Mouse (Mus musculus) c-Kit-positive CD71-positive TER-119-positive erythroid progenitor cells, embryonic 14.5 days (primary cell): ENCODE data around the gene Ptpn1.

Source experiments
- DNase-seq: peaks from one replicate; pipeline ENCODE4 v3.0.0-alpha.2; 2013; ENCODE audit warnings: low spot score

Ptpn1 gene

GRCm38 (mm10) chr2:167931985-167932726, at the start of gene Ptpn1:
Gene Ptpn1, plus strand, starts transcription at chr2:167932057.
- peak; percentile 91 for DNase-seq

GRCm38 (mm10) chr2:167886485-167886884, 45.4 kb upstream of the Ptpn1 start:
- no peak for DNase-seq

GRCm38 (mm10) chr2:167887516-167888347, 44.1 kb upstream of the Ptpn1 start:
- peak; percentile 29 for DNase-seq

GRCm38 (mm10) chr2:167888834-167889233, 43.0 kb upstream of the Ptpn1 start:
- no peak for DNase-seq

- no peak for DNase-seq
Observed at GRCm38 (mm10) chr2:167889886-167890285, 42.0 kb upstream of the Ptpn1 start.

GRCm38 (mm10) chr2:167891908-167892307, 39.9 kb upstream of the Ptpn1 start:
- peak; percentile 26 for DNase-seq

GRCm38 (mm10) chr2:167893680-167894079, 38.2 kb upstream of the Ptpn1 start:
- no peak for DNase-seq

- peak; percentile 42 for DNase-seq
Observed at GRCm38 (mm10) chr2:167894948-167895372, 36.9 kb upstream of the Ptpn1 start.

- DNase-seq, result no peak
Observed at GRCm38 (mm10) chr2:167897896-167898295, 34.0 kb upstream of the Ptpn1 start.

- no peak for DNase-seq
Observed at GRCm38 (mm10) chr2:167899989-167900421, 31.9 kb upstream of the Ptpn1 start.

- DNase-seq, result no peak
Observed at GRCm38 (mm10) chr2:167902116-167902703, 29.6 kb upstream of the Ptpn1 start.

- no peak for DNase-seq
Observed at GRCm38 (mm10) chr2:167903242-167903952, 28.5 kb upstream of the Ptpn1 start.

GRCm38 (mm10) chr2:167904621-167905367, 27.1 kb upstream of the Ptpn1 start:
- DNase-seq, result no peak

- DNase-seq, result no peak
Observed at GRCm38 (mm10) chr2:167905561-167905960, 26.3 kb upstream of the Ptpn1 start.

GRCm38 (mm10) chr2:167906729-167907128, 25.1 kb upstream of the Ptpn1 start:
- no peak for DNase-seq

- DNase-seq, result no peak
Observed at GRCm38 (mm10) chr2:167909531-167910177, 22.2 kb upstream of the Ptpn1 start.

GRCm38 (mm10) chr2:167910178-167910540, 21.7 kb upstream of the Ptpn1 start:
- no peak for DNase-seq

GRCm38 (mm10) chr2:167911511-167911910, 20.3 kb upstream of the Ptpn1 start:
- no peak for DNase-seq

- no peak for DNase-seq
Observed at GRCm38 (mm10) chr2:167919081-167919480, 12.8 kb upstream of the Ptpn1 start.

GRCm38 (mm10) chr2:167920041-167920440, 11.8 kb upstream of the Ptpn1 start:
- no peak for DNase-seq

- no peak for DNase-seq
Observed at GRCm38 (mm10) chr2:167920960-167921495, 10.8 kb upstream of the Ptpn1 start.
